Mouse (Mus musculus): ENCODE measurements at regions not wholly inside any gene's neighbourhood (a gene's known extent, or its start where the extent isn't known, plus 50 kb on each side); places are given as distances from the start of the nearest gene placed in this dataset.

GRCm38 (mm10) chr7:134570176-134570810, 100.2 kb upstream of the Dock1 start:
- no peaks in the 10 kb centered on the region for H3K27me3 ChIP-seq (ENCODE audit: control insufficient read depth, insufficient read depth, low read length)
- H3K36me3 ChIP-seq (ENCODE audit: control insufficient read depth, insufficient read depth, low read length), result no peaks in the 10 kb centered on the region
- no peak overlapping the region for H3K9ac ChIP-seq (ENCODE audit: low read length)
- H3K4me1 ChIP-seq (ENCODE audit: control insufficient read depth in 2 of 2, insufficient read depth in 2 of 2, low read length in 2 of 2), result no peaks in the 10 kb centered on the region
- no peaks in the 10 kb centered on the region for H3K9me3 ChIP-seq (ENCODE audit: control insufficient read depth, low read length)
- no peak overlapping the region for H3K4me3 ChIP-seq (ENCODE audit: control insufficient read depth in 1 of 2, insufficient read depth in 1 of 2, low read depth in 1 of 2, low read length in 2 of 2)
- peak overlapping the region in 1 of 2 experiments; percentile 35; a peak in 2 of 4 replicates for H3K27ac ChIP-seq (replicated peaks in 1 of 2; ENCODE audit: control insufficient read depth in 1 of 2, insufficient read depth in 1 of 2, low read depth in 2 of 2, low read length in 2 of 2)
- H3K4me2 ChIP-seq (ENCODE audit: low read length), result no peak overlapping the region
- no peak for ATAC-seq (ENCODE audit: insufficient number of reproducible peaks, insufficient read depth, low FRiP score, low read depth)
- WGBS, result 41% methylated on average over 5 of the region's 5 CpGs

- H3K9me3 ChIP-seq (ENCODE audit: control insufficient read depth, low read length), result no peaks in the 10 kb centered on the region
- H3K27ac ChIP-seq (replicated peaks in 1 of 2; ENCODE audit: control insufficient read depth in 1 of 2, insufficient read depth in 1 of 2, low read depth in 2 of 2, low read length in 2 of 2), result no peak overlapping the region
- no peaks in the 10 kb centered on the region for H3K27me3 ChIP-seq (ENCODE audit: control insufficient read depth, insufficient read depth, low read length)
- no peak overlapping the region for H3K4me2 ChIP-seq (ENCODE audit: low read length)
- no peak overlapping the region for H3K4me3 ChIP-seq (ENCODE audit: control insufficient read depth in 1 of 2, insufficient read depth in 1 of 2, low read depth in 1 of 2, low read length in 2 of 2)
- H3K9ac ChIP-seq (ENCODE audit: low read length), result no peak overlapping the region
- H3K4me1 ChIP-seq (ENCODE audit: control insufficient read depth in 2 of 2, insufficient read depth in 2 of 2, low read length in 2 of 2), result no peaks in the 10 kb centered on the region
- ATAC-seq (ENCODE audit: insufficient number of reproducible peaks, insufficient read depth, low FRiP score, low read depth), result no peak
- no peaks in the 10 kb centered on the region for H3K36me3 ChIP-seq (ENCODE audit: control insufficient read depth, insufficient read depth, low read length)
Observed at GRCm38 (mm10) chr7:134581746-134582145, 88.7 kb upstream of the Dock1 start.

- WGBS, result 83% methylated on average over 5 of the region's 5 CpGs
- no peaks in the 10 kb centered on the region for H3K27me3 ChIP-seq (ENCODE audit: control insufficient read depth, insufficient read depth, low read length)
Observed at GRCm38 (mm10) chr7:134585478-134585877, 85.0 kb upstream of the Dock1 start.

GRCm38 (mm10) chr7:134586990-134587389, 83.5 kb upstream of the Dock1 start:
- Histone ChIP-seq H3K27me3 (ENCODE audit: control insufficient read depth, insufficient read depth, low read length) (no peaks in the 10 kb centered on the region), H3K4me1 (ENCODE audit: control insufficient read depth in 2 of 2, insufficient read depth in 2 of 2, low read length in 2 of 2) (no peaks in the 10 kb centered on the region), H3K9me3 (ENCODE audit: control insufficient read depth, low read length) (no peaks in the 10 kb centered on the region), H3K4me2 (ENCODE audit: low read length) (no peak overlapping the region), H3K4me3 (ENCODE audit: control insufficient read depth in 1 of 2, insufficient read depth in 1 of 2, low read depth in 1 of 2, low read length in 2 of 2) (no peak overlapping the region), H3K9ac (ENCODE audit: low read length) (no peak overlapping the region), H3K36me3 (ENCODE audit: control insufficient read depth, insufficient read depth, low read length) (no peaks in the 10 kb centered on the region), H3K27ac (replicated peaks in 1 of 2; ENCODE audit: control insufficient read depth in 1 of 2, insufficient read depth in 1 of 2, low read depth in 2 of 2, low read length in 2 of 2) (no peak overlapping the region)
- no peak for ATAC-seq (ENCODE audit: insufficient number of reproducible peaks, insufficient read depth, low FRiP score, low read depth)
- WGBS, result 91% methylated on average over 6 of the region's 6 CpGs

More at GRCm38 (mm10) chr7:134585478-134585877, 85.0 kb upstream of the Dock1 start:
- ATAC-seq (ENCODE audit: insufficient number of reproducible peaks, insufficient read depth, low FRiP score, low read depth), result no peak
- H3K9ac ChIP-seq (ENCODE audit: low read length), result no peak overlapping the region
- H3K4me3 ChIP-seq (ENCODE audit: control insufficient read depth in 1 of 2, insufficient read depth in 1 of 2, low read depth in 1 of 2, low read length in 2 of 2), result no peak overlapping the region
- no peaks in the 10 kb centered on the region for H3K9me3 ChIP-seq (ENCODE audit: control insufficient read depth, low read length)
- H3K4me1 ChIP-seq (ENCODE audit: control insufficient read depth in 2 of 2, insufficient read depth in 2 of 2, low read length in 2 of 2), result no peaks in the 10 kb centered on the region
- no peak overlapping the region for H3K4me2 ChIP-seq (ENCODE audit: low read length)
- H3K27ac ChIP-seq (replicated peaks in 1 of 2; ENCODE audit: control insufficient read depth in 1 of 2, insufficient read depth in 1 of 2, low read depth in 2 of 2, low read length in 2 of 2), result no peak overlapping the region
- no peaks in the 10 kb centered on the region for H3K36me3 ChIP-seq (ENCODE audit: control insufficient read depth, insufficient read depth, low read length)

- no peak overlapping the region for H3K4me3 ChIP-seq (ENCODE audit: control insufficient read depth in 1 of 2, insufficient read depth in 1 of 2, low read depth in 1 of 2, low read length in 2 of 2)
- H3K27me3 ChIP-seq (ENCODE audit: control insufficient read depth, insufficient read depth, low read length), result no peaks in the 10 kb centered on the region
- no peaks in the 10 kb centered on the region for H3K4me1 ChIP-seq (ENCODE audit: control insufficient read depth in 2 of 2, insufficient read depth in 2 of 2, low read length in 2 of 2)
- no peak for ATAC-seq (ENCODE audit: insufficient number of reproducible peaks, insufficient read depth, low FRiP score, low read depth)
- H3K27ac ChIP-seq (replicated peaks in 1 of 2; ENCODE audit: control insufficient read depth in 1 of 2, insufficient read depth in 1 of 2, low read depth in 2 of 2, low read length in 2 of 2), result no peak overlapping the region
- H3K4me2 ChIP-seq (ENCODE audit: low read length), result no peak overlapping the region
- H3K9me3 ChIP-seq (ENCODE audit: control insufficient read depth, low read length), result no peaks in the 10 kb centered on the region
- WGBS, result 39% methylated on average over 3 of the region's 3 CpGs
- no peak overlapping the region for H3K9ac ChIP-seq (ENCODE audit: low read length)
- no peaks in the 10 kb centered on the region for H3K36me3 ChIP-seq (ENCODE audit: control insufficient read depth, insufficient read depth, low read length)
Observed at GRCm38 (mm10) chr7:134607886-134608285, 62.6 kb upstream of the Dock1 start.

GRCm38 (mm10) chr7:134610159-134610558, 60.3 kb upstream of the Dock1 start:
- Histone ChIP-seq H3K4me3 (ENCODE audit: control insufficient read depth in 1 of 2, insufficient read depth in 1 of 2, low read depth in 1 of 2, low read length in 2 of 2) (no peak overlapping the region), H3K27ac (replicated peaks in 1 of 2; ENCODE audit: control insufficient read depth in 1 of 2, insufficient read depth in 1 of 2, low read depth in 2 of 2, low read length in 2 of 2) (no peak overlapping the region), H3K9ac (ENCODE audit: low read length) (no peak overlapping the region), H3K4me1 (ENCODE audit: control insufficient read depth in 2 of 2, insufficient read depth in 2 of 2, low read length in 2 of 2) (no peaks in the 10 kb centered on the region), H3K9me3 (ENCODE audit: control insufficient read depth, low read length) (no peaks in the 10 kb centered on the region), H3K4me2 (ENCODE audit: low read length) (no peak overlapping the region), H3K36me3 (ENCODE audit: control insufficient read depth, insufficient read depth, low read length) (no peaks in the 10 kb centered on the region), H3K27me3 (ENCODE audit: control insufficient read depth, insufficient read depth, low read length) (no peaks in the 10 kb centered on the region)
- 51% methylated on average over 2 of the region's 2 CpGs for WGBS
- no peak for ATAC-seq (ENCODE audit: insufficient number of reproducible peaks, insufficient read depth, low FRiP score, low read depth)

- no peak for ATAC-seq (ENCODE audit: insufficient number of reproducible peaks, insufficient read depth, low FRiP score, low read depth)
- Histone ChIP-seq H3K4me2 (ENCODE audit: low read length) (no peak overlapping the region), H3K4me3 (ENCODE audit: control insufficient read depth in 1 of 2, insufficient read depth in 1 of 2, low read depth in 1 of 2, low read length in 2 of 2) (no peak overlapping the region), H3K27me3 (ENCODE audit: control insufficient read depth, insufficient read depth, low read length) (no peaks in the 10 kb centered on the region), H3K9me3 (ENCODE audit: control insufficient read depth, low read length) (no peaks in the 10 kb centered on the region), H3K4me1 (ENCODE audit: control insufficient read depth in 2 of 2, insufficient read depth in 2 of 2, low read length in 2 of 2) (no peaks in the 10 kb centered on the region), H3K27ac (replicated peaks in 1 of 2; ENCODE audit: control insufficient read depth in 1 of 2, insufficient read depth in 1 of 2, low read depth in 2 of 2, low read length in 2 of 2) (no peak overlapping the region), H3K36me3 (ENCODE audit: control insufficient read depth, insufficient read depth, low read length) (no peaks in the 10 kb centered on the region), H3K9ac (ENCODE audit: low read length) (no peak overlapping the region)
- 84% methylated on average over 9 of the region's 9 CpGs for WGBS
Observed at GRCm38 (mm10) chr7:134611371-134611770, 59.1 kb upstream of the Dock1 start.

- Histone ChIP-seq H3K27me3 (ENCODE audit: control insufficient read depth, insufficient read depth, low read length) (no peaks in the 10 kb centered on the region), H3K4me3 (ENCODE audit: control insufficient read depth in 1 of 2, insufficient read depth in 1 of 2, low read depth in 1 of 2, low read length in 2 of 2) (no peak overlapping the region), H3K36me3 (ENCODE audit: control insufficient read depth, insufficient read depth, low read length) (no peaks in the 10 kb centered on the region), H3K9ac (ENCODE audit: low read length) (no peak overlapping the region), H3K27ac (replicated peaks in 1 of 2; ENCODE audit: control insufficient read depth in 1 of 2, insufficient read depth in 1 of 2, low read depth in 2 of 2, low read length in 2 of 2) (no peak overlapping the region), H3K4me2 (ENCODE audit: low read length) (no peak overlapping the region), H3K9me3 (ENCODE audit: control insufficient read depth, low read length) (no peaks in the 10 kb centered on the region), H3K4me1 (ENCODE audit: control insufficient read depth in 2 of 2, insufficient read depth in 2 of 2, low read length in 2 of 2) (no peaks in the 10 kb centered on the region)
- no peak for ATAC-seq (ENCODE audit: insufficient number of reproducible peaks, insufficient read depth, low FRiP score, low read depth)
- WGBS, result 89% methylated on average over 4 of the region's 4 CpGs
Observed at GRCm38 (mm10) chr7:134612175-134612633, 58.2 kb upstream of the Dock1 start.

All from heart, embryonic 14.5 days (tissue).